28 mouse cellular contexts compared by ENCODE assay signal in the genomic region with DNA sequence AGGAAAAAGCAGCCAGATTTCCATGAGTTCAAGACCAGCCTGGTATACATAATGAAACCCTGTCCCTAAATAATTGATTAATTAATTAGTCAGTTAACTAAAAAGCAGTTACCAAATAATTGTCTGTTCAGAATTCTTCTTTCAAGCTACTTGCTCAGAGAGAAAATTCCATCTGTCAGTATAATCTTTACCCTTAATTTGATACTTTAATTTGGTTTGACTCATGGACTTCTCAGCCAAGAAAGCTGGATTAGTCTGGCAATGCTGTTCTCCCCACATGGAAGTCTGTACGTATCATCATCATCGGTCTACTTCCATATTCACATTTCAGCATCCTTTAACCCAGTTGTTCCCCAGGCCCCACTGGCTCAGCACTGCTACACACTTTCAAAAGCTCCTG.
"Had no signal": no experiment of that assay in that cellular context is flagged by ENCODE, and none has a peak within 500 bp of the region (broad histone marks: within the 10 kb centered on the region; RNA-seq: fewer than 3 reads in every experiment).

No protein-coding gene starts in this region.

- H3K9ac ChIP-seq: embryonic facial prominence, embryonic 12.5 days; embryonic facial prominence, embryonic 13.5 days; embryonic facial prominence, embryonic 15.5 days; forebrain, embryonic 12.5 days; forebrain, embryonic 13.5 days; forebrain, embryonic 15.5 days; forebrain, postnatal 0 days had no signal

- H3K9me3 ChIP-seq: embryonic facial prominence, embryonic 10.5 days; embryonic facial prominence, embryonic 12.5 days; embryonic facial prominence, embryonic 13.5 days; embryonic facial prominence, embryonic 15.5 days; forebrain, embryonic 10.5 days; forebrain, embryonic 12.5 days; forebrain, embryonic 13.5 days; forebrain, embryonic 15.5 days had no signal

- H3K36me3 ChIP-seq: embryonic facial prominence, embryonic 10.5 days; embryonic facial prominence, embryonic 12.5 days; embryonic facial prominence, embryonic 13.5 days; embryonic facial prominence, embryonic 15.5 days; forebrain, embryonic 10.5 days; forebrain, embryonic 12.5 days; forebrain, embryonic 15.5 days had no signal

- ATAC-seq: forebrain, embryonic 13.5 days; forebrain, embryonic 14.5 days; forebrain, embryonic 15.5 days; forebrain, embryonic 16.5 days; forebrain, postnatal 0 days had no signal

- H3K4me1 ChIP-seq: forebrain, embryonic 10.5 days had no signal

- H3K4me3 ChIP-seq: embryonic facial prominence, embryonic 10.5 days; embryonic facial prominence, embryonic 12.5 days; embryonic facial prominence, embryonic 13.5 days; embryonic facial prominence, embryonic 15.5 days; erythroblast, embryonic 14.5 days; forebrain, embryonic 10.5 days; forebrain, embryonic 12.5 days; forebrain, embryonic 13.5 days; forebrain, embryonic 15.5 days; heart, adult 2 months had no signal

- DNase-seq: cerebellum, adult 2 months; cerebellum, adult 8-10 months; cerebellum, adult 9-10 months; cerebellum, adult 9-11 months; cerebellum, postnatal 10 days; cerebellum, postnatal 14 days; cerebellum, postnatal 25 days; cerebellum, postnatal 36 days; embryo, embryonic 11 days; forebrain, postnatal 0 days; gastrocnemius, postnatal 10 days; gastrocnemius, postnatal 14 days; gastrocnemius, postnatal 25 days; gastrocnemius, postnatal 36 days; heart, adult 11 months; heart, adult 18-20 months; heart, adult 2 months had no signal

- H3K4me2 ChIP-seq: embryonic facial prominence, embryonic 12.5 days; embryonic facial prominence, embryonic 13.5 days; embryonic facial prominence, embryonic 15.5 days; forebrain, embryonic 12.5 days; forebrain, embryonic 13.5 days; forebrain, embryonic 15.5 days had no signal

- H3K27me3 ChIP-seq: forebrain, embryonic 12.5 days; forebrain, embryonic 13.5 days; forebrain, embryonic 15.5 days had no signal

- H3K27ac ChIP-seq: embryonic facial prominence, embryonic 10.5 days; embryonic facial prominence, embryonic 12.5 days; embryonic facial prominence, embryonic 13.5 days; embryonic facial prominence, embryonic 15.5 days; forebrain, embryonic 10.5 days; forebrain, embryonic 12.5 days; forebrain, embryonic 13.5 days; forebrain, embryonic 15.5 days; heart, adult 2 months had no signal
